Mouse (Mus musculus) T-helper 17 cell (primary cell): ENCODE data around the gene Gsx2.

Experiments used
- in situ Hi-C, 2 experiments: fragments of 300-600 bp; cut with MboI, MseI; formaldehyde crosslinking; loops; 1 replicate in 1 of 2; 2 replicates in 1 of 2; pipeline ENCODE4 v1.15.1; 2025; ENCODE audit warnings: high pct_unique_total_duplicates in 2 of 2

The Gsx2 gene

GRCm38 (mm10) chr5:75074537-75075382, 641 bp upstream of the Gsx2 start:
- in situ Hi-C loops: loop anchor here in 1 of 2 experiments (25.0 kb wide), 1 partner anchor 1238 kb away; the partner anchor contains the start of gene Clock

DNA sequence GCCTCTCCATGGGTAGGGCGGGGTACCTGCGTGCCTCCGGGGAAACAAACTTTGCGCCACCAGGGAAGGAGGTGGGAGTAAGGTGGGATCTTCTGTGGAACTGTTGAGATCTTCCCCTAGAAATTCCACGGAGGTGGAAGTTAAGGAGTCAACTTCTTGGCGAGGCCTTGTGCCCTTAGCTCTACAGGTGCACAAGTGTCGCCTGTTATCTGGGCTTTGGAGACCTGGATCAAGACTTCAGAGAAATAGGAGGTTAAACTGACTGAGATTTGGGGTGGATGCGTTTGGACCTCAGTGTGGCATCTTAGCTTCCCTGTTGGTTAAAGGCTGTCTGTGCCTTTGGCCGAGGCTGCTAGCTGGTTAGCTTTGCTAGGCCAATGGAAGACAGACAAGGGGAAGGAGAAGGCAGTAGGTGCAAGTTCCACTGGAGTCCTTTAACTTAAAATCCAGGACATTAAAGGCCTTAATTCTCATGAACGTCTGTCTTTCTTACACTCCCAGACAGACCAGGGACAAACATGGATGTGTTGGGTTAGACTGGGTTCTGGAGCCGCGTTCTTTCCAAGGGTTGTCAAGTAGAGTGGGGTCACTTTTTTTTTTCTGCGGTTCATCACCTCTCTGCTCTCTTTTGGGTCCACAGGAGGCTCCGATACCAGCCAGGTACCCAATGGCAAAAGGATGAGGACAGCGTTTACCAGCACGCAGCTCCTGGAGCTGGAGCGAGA, 1.1 kb downstream of the Gsx2 start:
- in situ Hi-C loops: no loop called here

- in situ Hi-C loops: no loop called here
Observed at GRCm38 (mm10) chr5:75077051-75077380, 1.6 kb downstream of the Gsx2 start.

- in situ Hi-C loops: no loop called here
Observed at GRCm38 (mm10) chr5:75079564-75079963, 4.2 kb downstream of the Gsx2 start.

DNA sequence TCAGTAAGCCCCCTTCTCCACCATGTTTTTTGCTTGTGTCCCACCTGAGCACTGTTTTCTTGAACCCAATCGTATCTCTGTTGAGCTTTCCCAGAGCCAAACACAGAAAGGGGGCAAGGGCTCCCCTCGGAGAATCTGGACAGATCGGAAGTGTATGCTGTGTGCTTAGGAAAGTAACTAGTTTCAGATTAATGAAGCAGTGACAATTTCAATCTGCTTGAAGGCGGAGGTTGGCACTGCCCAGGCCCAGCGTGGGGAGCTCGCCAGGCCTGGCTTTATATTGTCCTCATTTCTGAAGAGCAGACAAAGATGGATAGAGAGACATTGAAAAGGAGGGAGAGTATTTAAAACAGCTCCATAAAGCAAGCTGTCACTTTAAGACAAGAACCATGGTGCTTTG, 7.0 kb downstream of the Gsx2 start:
- in situ Hi-C loops: no loop called here

DNA sequence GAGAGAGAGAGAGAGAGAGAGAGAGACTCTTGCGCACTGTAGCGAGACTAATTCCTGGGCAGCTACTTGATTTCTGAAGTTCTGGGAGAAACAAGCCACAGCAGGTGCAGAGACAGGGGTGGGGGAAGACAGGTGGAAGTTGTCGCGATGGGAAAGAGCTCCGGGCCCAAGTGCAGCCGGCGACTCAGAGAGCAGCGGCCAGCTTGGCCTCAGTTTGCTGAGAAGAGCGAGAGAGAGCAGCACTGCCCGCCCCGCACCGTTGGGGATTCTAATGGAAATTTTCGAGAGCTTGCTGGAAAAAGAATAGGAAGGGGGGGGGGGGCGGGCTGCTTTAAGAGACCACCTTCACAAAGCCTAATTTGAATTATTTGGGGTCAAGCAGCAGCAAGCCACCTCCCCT, 7.7 kb downstream of the Gsx2 start:
- in situ Hi-C loops: no loop called here

GRCm38 (mm10) chr5:75083591-75084392, 8.4 kb downstream of the Gsx2 start:
- in situ Hi-C loops: no loop called here

GRCm38 (mm10) chr5:75084393-75084870, 9.0 kb downstream of the Gsx2 start:
- in situ Hi-C loops: no loop called here

DNA sequence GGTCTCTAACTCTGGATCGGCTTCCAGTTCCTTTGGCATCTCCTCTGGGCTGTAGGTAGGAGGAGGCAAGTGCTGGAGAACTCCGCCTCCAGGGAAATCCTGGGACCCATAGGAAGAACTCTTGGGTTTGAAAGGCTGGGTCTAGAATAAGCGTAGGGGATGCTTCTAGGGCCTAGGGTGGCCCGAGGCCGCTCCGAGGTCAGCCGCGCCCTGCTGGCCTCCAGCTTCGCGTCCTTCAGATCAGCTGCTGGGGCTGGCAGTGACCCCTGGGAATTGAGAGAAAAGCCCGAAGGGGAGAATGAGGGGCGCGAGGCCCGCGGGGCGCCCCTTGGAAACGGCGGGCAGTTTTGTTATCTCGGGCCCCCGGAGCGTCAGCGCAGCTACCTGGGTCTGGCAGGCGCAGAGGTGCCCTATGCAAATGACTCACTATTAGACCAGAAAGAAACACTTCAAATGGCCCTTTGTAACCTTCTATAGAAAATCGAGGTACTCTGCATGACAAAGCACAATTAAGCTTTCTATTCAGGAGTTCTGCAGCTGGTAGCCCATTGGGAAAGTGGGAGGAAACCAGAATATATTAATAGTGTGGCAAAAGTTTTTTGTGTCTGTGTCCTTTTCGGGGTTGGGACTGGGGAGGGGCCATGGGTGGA, 9.6 kb downstream of the Gsx2 start:
- in situ Hi-C loops: no loop called here

DNA sequence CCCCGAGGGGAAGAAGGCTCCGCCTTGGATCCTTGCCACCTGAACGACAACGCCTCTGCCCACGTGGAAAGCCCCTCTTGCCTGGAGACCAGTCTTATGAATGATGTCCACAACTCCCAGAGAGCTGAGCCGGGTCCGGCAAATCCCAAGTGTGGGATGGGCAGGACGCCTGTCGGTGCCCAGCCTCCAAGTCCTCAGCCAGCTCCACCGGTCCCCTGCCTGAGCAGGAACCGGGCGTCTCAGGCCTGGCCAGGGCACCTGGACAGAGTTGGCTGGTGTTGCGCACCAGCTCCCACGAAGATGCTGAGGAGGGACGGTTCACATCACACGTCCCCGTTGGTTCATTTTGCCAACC, 10.1 kb downstream of the Gsx2 start:
- in situ Hi-C loops: no loop called here

DNA sequence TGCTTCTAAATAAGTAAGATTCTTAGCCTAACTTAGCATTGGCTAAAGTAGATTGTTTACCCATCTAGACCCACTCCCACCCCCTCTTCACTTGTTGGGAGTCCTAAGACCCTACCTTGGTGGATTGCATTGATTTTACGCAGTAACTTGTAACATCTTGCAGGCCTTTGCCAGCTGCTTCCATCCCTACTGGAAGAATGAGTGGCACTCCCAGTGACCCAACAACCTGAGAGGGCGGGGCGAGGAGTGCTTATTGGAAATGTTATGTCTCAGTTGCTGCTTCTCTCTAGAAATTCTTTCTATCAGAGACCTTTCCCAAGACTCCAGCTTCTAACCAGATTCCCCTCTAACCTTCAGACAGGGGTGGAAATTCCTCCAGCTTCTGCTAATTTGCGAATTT, 10.5 kb downstream of the Gsx2 start:
- in situ Hi-C loops: no loop called here

- in situ Hi-C loops: no loop called here
Observed at GRCm38 (mm10) chr5:75106511-75106910, 31.1 kb downstream of the Gsx2 start.

- in situ Hi-C loops: no loop called here
Observed at GRCm38 (mm10) chr5:75109368-75109767, 34.0 kb downstream of the Gsx2 start.

DNA sequence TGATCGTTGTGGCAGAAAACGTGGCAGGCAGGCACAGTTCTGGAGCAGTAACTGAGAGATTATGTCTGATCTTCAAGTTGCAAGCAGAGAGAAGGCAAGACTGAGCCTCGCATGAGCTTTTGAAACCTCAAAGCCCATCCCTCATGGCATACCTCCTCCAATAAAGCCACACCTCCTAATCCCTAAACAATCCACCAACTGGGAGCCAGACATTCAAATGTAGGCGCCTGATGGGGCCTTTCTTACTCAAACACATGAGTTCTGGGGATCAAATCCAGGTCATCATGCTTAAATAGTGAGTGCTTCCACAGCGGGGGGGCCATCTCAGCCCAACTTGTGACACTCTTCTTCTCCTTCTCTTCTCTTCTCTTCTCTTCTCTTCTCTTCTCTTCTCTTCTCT, 36.4 kb downstream of the Gsx2 start:
- in situ Hi-C loops: no loop called here

GRCm38 (mm10) chr5:75118840-75119239, 43.4 kb downstream of the Gsx2 start:
- in situ Hi-C loops: no loop called here

DNA sequence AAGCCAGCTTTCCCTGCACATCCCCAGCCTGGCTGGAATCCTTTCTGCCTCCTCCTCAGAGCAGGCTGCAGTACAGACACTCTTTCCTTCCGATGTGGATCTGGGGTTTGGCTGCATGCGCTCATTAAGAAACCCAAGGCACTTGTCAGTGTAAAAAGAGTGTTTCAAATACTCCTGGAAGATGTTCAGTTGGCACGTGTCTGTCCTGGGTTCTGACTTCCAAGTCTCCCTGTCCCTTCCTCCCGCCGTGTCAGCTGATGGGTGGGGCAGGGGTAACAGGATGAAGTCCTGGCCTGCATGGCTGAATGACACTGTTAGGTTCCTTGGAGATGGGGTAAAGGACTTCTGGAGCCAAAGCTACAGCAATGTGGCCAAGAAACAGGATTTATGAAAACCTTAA, 46.2 kb downstream of the Gsx2 start:
- in situ Hi-C loops: no loop called here
